Mouse (Mus musculus): Measurements from ENCODE around the gene Dab2ip.
A peak's percentile ranks its signal among the peaks of the same experiment; 100 is the strongest.

The Dab2ip gene

GRCm38 (mm10) chr2:35595102-35595501 is 37.0 kb downstream of the Dab2ip start:
- no peak for DNase-seq (ENCODE audit: low read depth, low spot score)

GRCm38 (mm10) chr2:35595718-35596117 is 37.7 kb downstream of the Dab2ip start:
- DNase-seq (ENCODE audit: low read depth, low spot score) = no peak

GRCm38 (mm10) chr2:35596796-35597195 is 38.7 kb downstream of the Dab2ip start:
- DNase-seq (ENCODE audit: low read depth, low spot score) = no peak

- no peak for DNase-seq (ENCODE audit: low read depth, low spot score)
Observed at GRCm38 (mm10) chr2:35598819-35599218, 40.8 kb downstream of the Dab2ip start.

GRCm38 (mm10) chr2:35601665-35602064 is 43.6 kb downstream of the Dab2ip start:
- DNase-seq (ENCODE audit: low read depth, low spot score) = no peak

- DNase-seq (ENCODE audit: low read depth, low spot score) = no peak
Observed at GRCm38 (mm10) chr2:35607476-35607875, 49.4 kb downstream of the Dab2ip start.

GRCm38 (mm10) chr2:35608856-35609255 is 50.8 kb downstream of the Dab2ip start:
- no peak for DNase-seq (ENCODE audit: low read depth, low spot score)

GRCm38 (mm10) chr2:35609317-35609716 is 51.3 kb downstream of the Dab2ip start:
- DNase-seq (ENCODE audit: low read depth, low spot score) = no peak

GRCm38 (mm10) chr2:35610168-35610951 is 52.3 kb downstream of the Dab2ip start:
- DNase-seq (ENCODE audit: low read depth, low spot score) = no peak

- DNase-seq (ENCODE audit: low read depth, low spot score) = no peak
Observed at GRCm38 (mm10) chr2:35610976-35611375, 52.9 kb downstream of the Dab2ip start.

GRCm38 (mm10) chr2:35611645-35612044 is 53.6 kb downstream of the Dab2ip start:
- no peak for DNase-seq (ENCODE audit: low read depth, low spot score)

- DNase-seq (ENCODE audit: low read depth, low spot score) = no peak
Observed at GRCm38 (mm10) chr2:35612297-35612696, 54.2 kb downstream of the Dab2ip start.

- DNase-seq (ENCODE audit: low read depth, low spot score) = peak; percentile 17
Observed at GRCm38 (mm10) chr2:35613946-35614353, 55.9 kb downstream of the Dab2ip start.

GRCm38 (mm10) chr2:35614411-35614810 is 56.3 kb downstream of the Dab2ip start:
- DNase-seq (ENCODE audit: low read depth, low spot score) = no peak

GRCm38 (mm10) chr2:35615366-35615765 is 57.3 kb downstream of the Dab2ip start:
- DNase-seq (ENCODE audit: low read depth, low spot score) = no peak

- no peak for DNase-seq (ENCODE audit: low read depth, low spot score)
Observed at GRCm38 (mm10) chr2:35615977-35616376, 57.9 kb downstream of the Dab2ip start.

GRCm38 (mm10) chr2:35616891-35617658 is 59.0 kb downstream of the Dab2ip start:
- no peak for DNase-seq (ENCODE audit: low read depth, low spot score)

- no peak for DNase-seq (ENCODE audit: low read depth, low spot score)
Observed at GRCm38 (mm10) chr2:35618981-35619380, 60.9 kb downstream of the Dab2ip start.

- DNase-seq (ENCODE audit: low read depth, low spot score) = no peak
Observed at GRCm38 (mm10) chr2:35619532-35619931, 61.5 kb downstream of the Dab2ip start.

- no peak for DNase-seq (ENCODE audit: low read depth, low spot score)
Observed at GRCm38 (mm10) chr2:35620364-35621224, 62.5 kb downstream of the Dab2ip start.

GRCm38 (mm10) chr2:35621225-35621519 is 63.1 kb downstream of the Dab2ip start:
- DNase-seq (ENCODE audit: low read depth, low spot score) = no peak

- peak; percentile 20 for DNase-seq (ENCODE audit: low read depth, low spot score)
Observed at GRCm38 (mm10) chr2:35621796-35622195, 63.7 kb downstream of the Dab2ip start.

Data from CD4-positive, CD25-positive, alpha-beta regulatory T cell, adult 2 months (primary cell).